Mouse (Mus musculus) neural tube, embryonic 11.5 days (tissue): Measurements from ENCODE around the gene Cep55. TPM values are rescaled to one million over a fixed set of nuclear protein-coding genes. Genes with fewer than 3 reads are reported as not detected.

Experiments used
- polyA plus RNA-seq: library from polyadenylated mRNA; unstranded; fragments of >200 nt; fragmentation: Nextera tagmentation; extraction: Ambion mirVana; gene quantifications from 2 replicates; pipeline ENCODE4 v1.2.1, GENCODE M21; 2014

Cep55 gene
- polyA plus RNA-seq, 1 experiment from 2014 or later = 44.6 TPM

Other genes with a start within 250 kb of the Cep55 start
- 2.1 and 3.2 TPM in 2 replicates for gene Myof, start 11.4 kb upstream of the Cep55 start, polyA plus RNA-seq
- not detected in 2 replicates for gene Ffar4, start 42.1 kb downstream of the Cep55 start, polyA plus RNA-seq
- 2.1 and 3.2 TPM in 2 replicates for gene Rbp4, start 70.3 kb downstream of the Cep55 start, polyA plus RNA-seq
- gene Pde6c, start 77.8 kb downstream of the Cep55 start, polyA plus RNA-seq = not detected in 2 replicates
- 38.5 and 40.3 TPM in 2 replicates for gene Fra10ac1, start 169.1 kb downstream of the Cep55 start, polyA plus RNA-seq
- gene Lgi1, start 209.5 kb downstream of the Cep55 start, polyA plus RNA-seq = 0.40 and 0.70 TPM in 2 replicates